Mouse (Mus musculus) MEL (cell line): ENCODE data around the gene Nelfcd. TPM values are rescaled to one million over a fixed set of nuclear protein-coding genes. Genes with fewer than 3 reads are reported as not detected.
A peak's percentile ranks its signal among the peaks of the same experiment; 100 is the strongest.

Experiments
- DNase-seq: peaks from one replicate; pipeline ENCODE4 v3.0.0; 2011; ENCODE audit warnings: low read depth, low spot score
- H3K27ac ChIP-seq: 2 replicates; pipeline ENCODE4 v1.5.1; 2012; ENCODE audit warnings: low read depth, mild to moderate bottlenecking, control low read depth, low read length, moderate library complexity; ENCODE audit not compliant: control insufficient read depth
- H3K27me3 ChIP-seq, 2 experiments: fragments of 150-350 bp in 1 of 2; sonication (generic) in 1 of 2; 2 replicates each; pipeline ENCODE4 v1.6.1; 2012; ENCODE audit warnings: low read length in 2 of 2, mild to moderate bottlenecking in 2 of 2, improper control_type of control experiment in 1 of 2, moderate library complexity in 1 of 2; ENCODE audit not compliant: insufficient read depth in 2 of 2, control insufficient read depth in 1 of 2
- H3K36me3 ChIP-seq, 2 experiments: 2 replicates each; pipeline ENCODE4 v1.6.1; 2012 to 2014; ENCODE audit warnings: low read length in 2 of 2, improper control_type of control experiment in 1 of 2, inconsistent platforms in 1 of 2, mild to moderate bottlenecking in 1 of 2; ENCODE audit not compliant: insufficient read depth in 2 of 2, control insufficient read depth in 1 of 2
- H3K4me1 ChIP-seq, 2 experiments: fragments of 150-350 bp in 1 of 2; sonication (generic) in 1 of 2; 2 replicates each; pipeline ENCODE4 v1.6.1; 2012; ENCODE audit warnings: low read length in 2 of 2, improper control_type of control experiment in 1 of 2, mild to moderate bottlenecking in 1 of 2; ENCODE audit not compliant: insufficient read depth in 2 of 2, control insufficient read depth in 1 of 2
- H3K4me3 ChIP-seq, 2 experiments: fragments of 150-350 bp in 1 of 2; sonication (generic) in 1 of 2; 2 replicates each; pipeline ENCODE4 v1.5.1; 2012; ENCODE audit warnings: low read depth in 2 of 2, low read length in 2 of 2, mild to moderate bottlenecking in 2 of 2, moderate library complexity in 2 of 2, control low read depth in 1 of 2, improper control_type of control experiment in 1 of 2; ENCODE audit not compliant: control insufficient read depth in 1 of 2, insufficient read depth in 1 of 2
- H3K79me2 ChIP-seq: 2 replicates; pipeline ENCODE4 v1.6.1; 2012; ENCODE audit warnings: mild to moderate bottlenecking, low read length, moderate library complexity; ENCODE audit not compliant: control insufficient read depth, poor library complexity, insufficient read depth
- H3K9ac ChIP-seq: 2 replicates; pipeline ENCODE4 v1.6.1; 2012; ENCODE audit warnings: low read depth, mild to moderate bottlenecking, control low read depth, low read length, moderate library complexity; ENCODE audit not compliant: control insufficient read depth, poor library complexity, severe bottlenecking
- H3K9me3 ChIP-seq: fragments of 150-350 bp; sonication (generic); replicated peaks from 2 replicates; pipeline ENCODE4 v1.6.1; 2012; ENCODE audit warnings: mild to moderate bottlenecking, low read length, improper control_type of control experiment, moderate library complexity; ENCODE audit not compliant: insufficient read depth
- BHLHE40 ChIP-seq: IDR thresholded peaks from 2 replicates; pipeline ENCODE4 v1.6.1; 2012; ENCODE audit warnings: low read depth, mild to moderate bottlenecking, inconsistent platforms, low read length, improper control_type of control experiment, borderline replicate concordance
- CHD2 ChIP-seq: IDR thresholded peaks from 2 replicates; pipeline ENCODE4 v1.6.1; 2011; ENCODE audit warnings: low read length, improper control_type of control experiment
- ELF1 ChIP-seq: IDR thresholded peaks from 2 replicates; pipeline ENCODE4 v1.6.1; 2014; ENCODE audit warnings: low read depth, mild to moderate bottlenecking, inconsistent platforms, low read length, improper control_type of control experiment, moderate library complexity
- EP300 ChIP-seq, 2 experiments: IDR thresholded peaks; 2 replicates each; pipeline ENCODE4 v1.6.1; 2011; ENCODE audit warnings: improper control_type of control experiment in 2 of 2, low read length in 2 of 2, low read depth in 1 of 2, mild to moderate bottlenecking in 1 of 2
- KAT2A ChIP-seq: conservative IDR thresholded peaks from 2 replicates; pipeline ENCODE4 v1.6.1; 2012; ENCODE audit warnings: low read depth, low read length, improper control_type of control experiment, inconsistent platforms
- MXI1 ChIP-seq: IDR thresholded peaks from 2 replicates; pipeline ENCODE4 v1.6.1; 2011; ENCODE audit warnings: mild to moderate bottlenecking, low read depth, low read length, improper control_type of control experiment
- POLR2AphosphoS2 ChIP-seq: IDR thresholded peaks from 2 replicates; pipeline ENCODE4 v1.6.1; 2011; ENCODE audit warnings: low read length, improper control_type of control experiment
- TBP ChIP-seq: IDR thresholded peaks from 2 replicates; pipeline ENCODE4 v1.8.0; 2011; ENCODE audit warnings: low read depth, low read length, improper control_type of control experiment
- TCF12 ChIP-seq: IDR thresholded peaks from 2 replicates; pipeline ENCODE4 v1.6.1; 2014; ENCODE audit warnings: low read depth, mild to moderate bottlenecking, inconsistent platforms, low read length, improper control_type of control experiment, moderate library complexity
- USF1 ChIP-seq: IDR thresholded peaks from 2 replicates; pipeline ENCODE4 v1.6.1; 2014; ENCODE audit warnings: low read depth, mild to moderate bottlenecking, inconsistent platforms, low read length, improper control_type of control experiment, moderate library complexity
- ZC3H11A ChIP-seq: IDR thresholded peaks from 2 replicates; pipeline ENCODE4 v1.6.1; 2012; ENCODE audit warnings: low read depth, mild to moderate bottlenecking, inconsistent platforms, low read length, improper control_type of control experiment
- ZKSCAN1 ChIP-seq: IDR thresholded peaks from 2 replicates; pipeline ENCODE4 v1.6.1; 2012; ENCODE audit warnings: low read depth, mild to moderate bottlenecking, inconsistent platforms, low read length, improper control_type of control experiment, moderate library complexity
- ZMIZ1 ChIP-seq: IDR thresholded peaks from 2 replicates; pipeline ENCODE4 v1.6.1; 2012; ENCODE audit warnings: low read depth, mild to moderate bottlenecking, inconsistent platforms, low read length, improper control_type of control experiment, moderate library complexity
- polyA plus RNA-seq, 2 experiments: library from polyadenylated mRNA; stranded (reverse) in 1 of 2; unstranded in 1 of 2; fragments of >175 nt in 1 of 2; fragments of >200 nt in 1 of 2; gene quantifications; 2 replicates each; pipeline versions ENCODE4 v1.2.1 to v1.2.4; 2012; ENCODE audit warnings: low replicate concordance in 2 of 2, low read depth in 1 of 2; ENCODE audit not compliant: insufficient read length in 2 of 2, insufficient read depth in 1 of 2, missing spikeins in 1 of 2
- total RNA-seq: library from RNA; depleted of rRNA; stranded (reverse); fragments of 300-350 nt; gene quantifications from 2 replicates; pipeline ENCODE4 v1.2.3, GENCODE M21; 2012

The Nelfcd gene
- total and polyA plus RNA-seq, 3 experiments = 46.8 to 89.0 (median 74.8) TPM

DNA sequence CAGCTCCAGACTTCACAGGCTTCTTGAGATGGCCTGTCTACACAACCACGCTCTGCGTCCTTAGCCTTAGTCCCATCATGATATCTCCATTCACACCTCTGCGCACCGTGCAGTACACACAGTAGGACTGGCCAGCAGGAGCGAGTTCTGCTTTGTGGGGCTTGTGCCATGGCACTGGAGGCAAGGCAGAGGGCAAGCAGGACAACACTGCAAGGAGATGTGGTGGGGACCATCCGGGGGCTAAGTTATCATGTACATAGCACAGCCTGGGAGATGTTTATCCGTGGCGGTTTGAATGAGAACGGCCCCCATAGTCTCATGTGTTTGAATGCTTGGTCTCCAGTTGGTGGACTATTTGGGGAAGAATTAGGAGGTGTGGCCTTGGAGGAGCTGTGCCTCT, 19.3 kb downstream of the Nelfcd start:
- TF ChIP-seq ZKSCAN1 = no peak
- peaks cover 4% of the 10 kb centered on the region; the same call in 1 of the 2 replicates for H3K79me2 ChIP-seq
- DNase-seq = no peak
- H3K9ac ChIP-seq = no peak overlapping the region
- peaks cover 0 to 16% of the 10 kb centered on the region in 2 experiments; a peak in 2 of 4 replicates for H3K36me3 ChIP-seq
- H3K27ac ChIP-seq = no peak overlapping the region
- H3K4me3 ChIP-seq = no peak overlapping the region
- peaks cover 5 to 32% of the 10 kb centered on the region in 2 experiments; a peak in 3 of 4 replicates for H3K4me1 ChIP-seq
- H3K27me3 ChIP-seq = no peaks in the 10 kb centered on the region
- no peaks in the 10 kb centered on the region for H3K9me3 ChIP-seq

DNA sequence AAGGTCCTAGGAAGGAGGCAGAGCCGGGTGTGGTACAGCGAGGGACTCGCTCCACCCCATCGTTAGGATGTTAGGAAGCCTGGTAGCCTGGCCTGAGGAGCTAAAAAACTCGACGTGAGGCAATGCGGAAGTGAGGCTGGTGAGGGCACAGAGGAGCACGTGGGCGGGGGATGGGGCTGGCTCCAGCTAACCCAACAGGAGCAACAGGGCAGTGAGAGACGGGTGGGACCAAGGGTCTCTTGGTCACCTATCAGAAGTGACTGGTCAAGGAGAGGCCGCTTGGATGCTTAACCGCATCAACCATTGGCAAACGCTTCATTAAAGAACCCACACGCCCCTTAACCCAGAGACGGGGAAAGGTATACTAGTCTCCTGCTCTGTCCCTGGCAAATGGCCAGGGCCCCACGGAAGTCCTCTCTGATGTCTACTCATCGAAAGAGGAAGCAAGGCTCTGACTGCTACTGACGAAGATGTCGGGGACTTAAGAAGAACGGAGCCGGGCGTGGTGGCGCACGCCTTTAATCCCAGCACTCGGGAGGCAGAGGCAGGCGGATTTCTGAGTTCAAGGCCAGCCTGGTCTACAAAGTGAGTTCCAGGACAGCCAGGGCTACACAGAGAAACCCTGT, 20.6 kb downstream of the Nelfcd start:
- TF ChIP-seq CHD2 (no peak), TBP (peak; percentile 83), KAT2A (no peak), ZMIZ1 (no peak), ELF1 (peak; percentile 18; the same call in 1 of the 2 replicates), EP300 (IDR thresholded peaks at IDR 0.05; ENCODE audit: low read depth in 1 of 2, low read length in 2 of 2) (no peak), MXI1 (no peak), TCF12 (no peak)
- H3K4me1 ChIP-seq = peaks cover 5 to 32% of the 10 kb centered on the region in 2 experiments; a peak in 3 of 4 replicates
- no peak overlapping the region for H3K4me3 ChIP-seq
- DNase-seq = peak; percentile 90
- H3K36me3 ChIP-seq = peaks cover 0 to 16% of the 10 kb centered on the region in 2 experiments; a peak in 2 of 4 replicates
- H3K9ac ChIP-seq = no peak overlapping the region
- no peaks in the 10 kb centered on the region for H3K27me3 ChIP-seq
- H3K79me2 ChIP-seq = peaks cover 4% of the 10 kb centered on the region; the same call in 1 of the 2 replicates
- no peaks in the 10 kb centered on the region for H3K9me3 ChIP-seq
- no peak overlapping the region for H3K27ac ChIP-seq

DNA sequence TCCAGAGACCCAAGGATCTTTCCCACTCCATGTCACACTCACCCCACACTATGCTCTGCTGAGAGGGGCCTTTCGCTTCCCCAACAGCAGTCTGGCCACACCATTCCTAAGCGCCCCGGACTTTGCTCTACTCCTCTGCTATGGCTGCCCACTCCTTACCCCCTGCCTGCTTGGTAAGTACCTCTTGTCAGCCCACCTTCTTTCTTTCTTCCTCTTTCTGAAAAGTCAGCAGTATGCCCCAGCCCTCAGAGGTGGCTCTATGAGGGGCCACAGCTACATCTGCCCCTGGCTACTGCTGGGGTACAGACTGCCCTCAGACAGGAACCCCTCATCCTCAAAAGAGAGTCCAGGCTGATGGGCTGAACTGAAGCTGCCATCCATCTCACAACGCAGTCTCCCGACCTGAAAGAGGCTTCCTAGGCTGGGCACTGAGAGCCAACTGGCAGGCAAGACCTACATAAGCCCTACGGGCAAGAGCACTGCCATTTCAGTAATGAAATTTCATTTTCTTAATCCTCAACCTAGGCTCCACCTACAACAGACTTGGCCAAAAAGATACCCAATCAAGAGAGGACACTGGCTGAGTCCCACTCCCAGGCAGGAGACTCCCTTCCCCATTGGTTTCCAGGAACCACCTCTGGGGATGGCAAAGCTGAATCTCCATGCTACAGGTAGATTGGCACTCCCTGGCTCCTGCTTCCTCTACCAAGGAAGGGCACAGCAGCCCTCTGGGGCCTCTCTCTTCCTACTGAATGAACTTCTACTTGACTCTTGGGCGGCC, 21.5 kb downstream of the Nelfcd start:
- peak overlapping the region in 1 of 2 experiments; percentile 12; a peak in 1 of 4 replicates for H3K4me3 ChIP-seq
- peaks cover 0 to 16% of the 10 kb centered on the region in 2 experiments; a peak in 2 of 4 replicates for H3K36me3 ChIP-seq
- H3K9me3 ChIP-seq = no peaks in the 10 kb centered on the region
- H3K79me2 ChIP-seq = peaks cover 4% of the 10 kb centered on the region; the same call in 1 of the 2 replicates
- H3K27ac ChIP-seq = peak overlapping the region; percentile 39
- H3K27me3 ChIP-seq = no peaks in the 10 kb centered on the region
- no peak for TF ChIP-seq POLR2AphosphoS2
- TF ChIP-seq ZC3H11A = no peak
- TF ChIP-seq USF1 = no peak
- no peak for TF ChIP-seq BHLHE40
- H3K9ac ChIP-seq = peak overlapping the region; percentile 21
- DNase-seq = peak; percentile 38
- H3K4me1 ChIP-seq = peaks cover 5 to 35% of the 10 kb centered on the region in 2 experiments; a peak in 3 of 4 replicates
